Comparison of ENCODE assay signal across 18 mouse cellular contexts in genomic region chr3:84060946-84061345, GRCm38 (mm10).
"Had no signal": no experiment of that assay in that cellular context is flagged by ENCODE, and none has a peak within 500 bp of the region (broad histone marks: within the 10 kb centered on the region; RNA-seq: fewer than 3 reads in every experiment).

No protein-coding gene starts in this region.

- H3K9ac ChIP-seq: lung, embryonic 14.5 days; midbrain, embryonic 12.5 days; neural tube, embryonic 13.5 days; neural tube, embryonic 15.5 days had no signal

- DNase-seq: lung, adult 18-20 months; lung, embryonic 14.5 days; lung, postnatal 10 days; lung, postnatal 4 days; midbrain, embryonic 14.5 days; retina, postnatal 1 day; right cerebral cortex, adult 18-20 months; right cerebral cortex, postnatal 25 days; right cerebral cortex, postnatal 4 days; spleen, adult 18-20 months; thymus, adult 18-20 months; thymus, postnatal 14 days; thymus, postnatal 36 days had no signal

- H3K9me3 ChIP-seq: midbrain, embryonic 12.5 days; neural tube, embryonic 13.5 days; neural tube, embryonic 15.5 days had no signal

- H3K36me3 ChIP-seq: midbrain, embryonic 12.5 days; neural tube, embryonic 13.5 days; neural tube, embryonic 15.5 days had no signal

- H3K27ac ChIP-seq: midbrain, embryonic 12.5 days; neural tube, embryonic 15.5 days had no signal

- H3K4me2 ChIP-seq: lung, embryonic 14.5 days; midbrain, embryonic 12.5 days; neural tube, embryonic 13.5 days; neural tube, embryonic 15.5 days had no signal

- H3K4me3 ChIP-seq: midbrain, embryonic 12.5 days; myocyte; neural tube, embryonic 13.5 days; neural tube, embryonic 15.5 days had no signal

- H3K27me3 ChIP-seq: midbrain, embryonic 12.5 days; neural tube, embryonic 13.5 days; neural tube, embryonic 15.5 days had no signal

- ATAC-seq: midbrain, embryonic 16.5 days had no signal
